Mouse (Mus musculus) limb, embryonic 14.5 days (tissue): ENCODE data around the gene Igsf21. TPM values are rescaled to one million over a fixed set of nuclear protein-coding genes. Genes with fewer than 3 reads are reported as not detected.

Experiments used
- ATAC-seq: fragments of 200-750 bp; cut with Nextera tagmentation; 2 replicates; pipeline ENCODE4 v1.8.0; 2017; ENCODE audit warnings: low read depth, moderate number of reproducible peaks, moderate TSS enrichment; ENCODE audit not compliant: low FRiP score
- DNase-seq: peaks from one replicate; pipeline ENCODE4 v3.0.0-alpha.2; 2015; ENCODE audit warnings: low spot score
- H3K27ac ChIP-seq: fragments of 300-500 bp; sonication (generic); replicated peaks from 2 replicates; pipeline ENCODE4 v1.5.1; 2014; ENCODE audit warnings: low read depth, mild to moderate bottlenecking, low read length, moderate library complexity, mixed read lengths
- H3K27me3 ChIP-seq: fragments of 300-500 bp; sonication (generic); 2 replicates; pipeline ENCODE4 v1.6.1; 2014; ENCODE audit warnings: low read length, mixed read lengths; ENCODE audit not compliant: control insufficient read depth, insufficient read depth
- H3K36me3 ChIP-seq: fragments of 300-500 bp; sonication (generic); 2 replicates; pipeline ENCODE4 v1.6.1; 2014; ENCODE audit warnings: mild to moderate bottlenecking, low read length, moderate library complexity, mixed read lengths; ENCODE audit not compliant: control insufficient read depth, insufficient read depth
- H3K4me1 ChIP-seq: fragments of 300-500 bp; sonication (generic); 2 replicates; pipeline ENCODE4 v1.6.1; 2014; ENCODE audit warnings: antibody characterized with exemption, low read length, mixed read lengths; ENCODE audit not compliant: control insufficient read depth, insufficient read depth
- H3K4me2 ChIP-seq: fragments of 300-500 bp; sonication (generic); replicated peaks from 2 replicates; pipeline ENCODE4 v1.6.1; 2014; ENCODE audit warnings: low read depth, mild to moderate bottlenecking, low read length, moderate library complexity; ENCODE audit not compliant: severe bottlenecking
- H3K4me3 ChIP-seq: fragments of 300-500 bp; sonication (generic); replicated peaks from 2 replicates; pipeline ENCODE4 v1.5.1; 2014; ENCODE audit warnings: low read length
- H3K9ac ChIP-seq: fragments of 300-500 bp; sonication (generic); 2 replicates; pipeline ENCODE4 v1.6.1; 2014; ENCODE audit warnings: mild to moderate bottlenecking, low read depth, low read length, moderate library complexity; ENCODE audit not compliant: severe bottlenecking
- H3K9me3 ChIP-seq: fragments of 300-500 bp; sonication (generic); 2 replicates; pipeline ENCODE4 v1.6.1; 2016; ENCODE audit warnings: low read length; ENCODE audit not compliant: control insufficient read depth
- POLR2A ChIP-seq: fragments of 200-500 bp; IDR thresholded peaks from 2 replicates; pipeline ENCODE4 v1.8.0; 2012; ENCODE audit warnings: inconsistent platforms, mild to moderate bottlenecking, moderate library complexity, borderline replicate concordance; ENCODE audit not compliant: insufficient read depth, insufficient read length; ENCODE audit errors: extremely low read depth
- WGBS: fragments of 180-500 bp; shearing (Covaris S2); extraction: QIAGEN DNeasy Blood & Tissue Kit; methylation state at CpG from one replicate; pipeline ENCODE4 v1.1.7; 2014; 5-methylcytosine and 5-hydroxymethylcytosine counted together
- polyA plus RNA-seq, 2 experiments: library from polyadenylated mRNA; depleted of rRNA in 1 of 2; stranded (reverse) in 1 of 2; unstranded in 1 of 2; fragments of >200 nt; fragmentation: Nextera tagmentation in 1 of 2; extraction: Ambion mirVana in 1 of 2; gene quantifications; 2 replicates each; pipeline versions ENCODE4 v1.2.1 to v1.2.3; 2012 to 2014

Gene Igsf21
- polyA plus RNA-seq, 2 experiments, result 0.45 to 0.55 TPM

GRCm38 (mm10) chr4:140165851-140166250, 80.7 kb downstream of the Igsf21 start:
- DNase-seq, result no peak
- no peak for TF ChIP-seq POLR2A
- Histone ChIP-seq H3K9me3 (no peaks in the 10 kb centered on the region), H3K27ac (no peak overlapping the region), H3K9ac (no peak overlapping the region), H3K4me1 (no peaks in the 10 kb centered on the region), H3K36me3 (no peaks in the 10 kb centered on the region), H3K4me3 (no peak overlapping the region), H3K4me2 (no peak overlapping the region), H3K27me3 (no peaks in the 10 kb centered on the region)
- WGBS, result 85% methylated on average over 7 of the region's 7 CpGs
- ATAC-seq, result no peak

GRCm38 (mm10) chr4:140164662-140165061, 81.9 kb downstream of the Igsf21 start:
- 90% methylated on average over 9 of the region's 9 CpGs for WGBS
- no peak overlapping the region for H3K27ac ChIP-seq
- no peaks in the 10 kb centered on the region for H3K36me3 ChIP-seq
- no peaks in the 10 kb centered on the region for H3K4me1 ChIP-seq
- no peak overlapping the region for H3K9ac ChIP-seq
- H3K9me3 ChIP-seq, result no peaks in the 10 kb centered on the region
- no peaks in the 10 kb centered on the region for H3K27me3 ChIP-seq
- TF ChIP-seq POLR2A, result no peak
- H3K4me2 ChIP-seq, result no peak overlapping the region
- H3K4me3 ChIP-seq, result no peak overlapping the region
- ATAC-seq (no peak), DNase-seq (no peak)

- Histone ChIP-seq H3K9me3 (no peaks in the 10 kb centered on the region), H3K36me3 (no peaks in the 10 kb centered on the region), H3K4me1 (no peaks in the 10 kb centered on the region), H3K27ac (no peak overlapping the region), H3K4me3 (no peak overlapping the region), H3K4me2 (no peak overlapping the region), H3K27me3 (no peaks in the 10 kb centered on the region), H3K9ac (no peak overlapping the region)
- ATAC-seq (no peak), DNase-seq (no peak)
- WGBS, result 23% methylated on average over 3 of the region's 3 CpGs
- no peak for TF ChIP-seq POLR2A
Measured at GRCm38 (mm10) chr4:140159617-140160016, 87.0 kb downstream of the Igsf21 start.

GRCm38 (mm10) chr4:140154899-140155463, 91.6 kb downstream of the Igsf21 start:
- H3K4me1 ChIP-seq, result no peaks in the 10 kb centered on the region
- ATAC-seq (no peak), DNase-seq (no peak)
- H3K9me3 ChIP-seq, result no peaks in the 10 kb centered on the region
- H3K36me3 ChIP-seq, result no peaks in the 10 kb centered on the region
- TF ChIP-seq POLR2A, result no peak
- H3K9ac ChIP-seq, result no peak overlapping the region
- 70% methylated on average over 5 of the region's 5 CpGs for WGBS
- H3K4me3 ChIP-seq, result no peak overlapping the region
- no peaks in the 10 kb centered on the region for H3K27me3 ChIP-seq
- H3K27ac ChIP-seq, result no peak overlapping the region
- H3K4me2 ChIP-seq, result no peak overlapping the region

GRCm38 (mm10) chr4:140154484-140154883, 92.1 kb downstream of the Igsf21 start:
- WGBS, result 56% methylated on average over 5 of the region's 5 CpGs
- no peak overlapping the region for H3K4me2 ChIP-seq
- no peaks in the 10 kb centered on the region for H3K9me3 ChIP-seq
- no peaks in the 10 kb centered on the region for H3K27me3 ChIP-seq
- H3K36me3 ChIP-seq, result no peaks in the 10 kb centered on the region
- no peak for ATAC-seq
- H3K9ac ChIP-seq, result no peak overlapping the region
- no peaks in the 10 kb centered on the region for H3K4me1 ChIP-seq
- TF ChIP-seq POLR2A, result no peak
- no peak overlapping the region for H3K4me3 ChIP-seq
- no peak overlapping the region for H3K27ac ChIP-seq
- no peak for DNase-seq

GRCm38 (mm10) chr4:140153711-140154114, 92.9 kb downstream of the Igsf21 start:
- no peaks in the 10 kb centered on the region for H3K27me3 ChIP-seq
- H3K27ac ChIP-seq, result no peak overlapping the region
- no peak overlapping the region for H3K4me2 ChIP-seq
- H3K9ac ChIP-seq, result no peak overlapping the region
- no peaks in the 10 kb centered on the region for H3K4me1 ChIP-seq
- ATAC-seq (peak; percentile 53; the same call in 1 of the 2 replicates), DNase-seq (no peak)
- H3K9me3 ChIP-seq, result no peaks in the 10 kb centered on the region
- no peak overlapping the region for H3K4me3 ChIP-seq
- no peaks in the 10 kb centered on the region for H3K36me3 ChIP-seq
- no peak for TF ChIP-seq POLR2A
- 62% methylated on average over 9 of the region's 9 CpGs for WGBS
